Mouse (Mus musculus) hindbrain, embryonic 11.5 days (tissue): ENCODE results near the gene Tubb4b. TPM values are rescaled to one million over a fixed set of nuclear protein-coding genes. Genes with fewer than 3 reads are reported as not detected.
"Not testable (repeated sequence)": the region's sequence is repeated elsewhere in the genome, so short reads cannot be mapped to it uniquely, and the experiment has no call there.

ENCODE experiments used
- ATAC-seq: fragments of 200-750 bp; cut with Nextera tagmentation; 2 replicates; pipeline ENCODE4 v1.8.0; 2017; ENCODE audit warnings: mild to moderate bottlenecking, moderate TSS enrichment, moderate library complexity; ENCODE audit not compliant: low FRiP score
- DNase-seq: peaks from one replicate; pipeline ENCODE4 v3.0.0-alpha.2; 2015; ENCODE audit warnings: low spot score
- H3K27ac ChIP-seq: fragments of 300-500 bp; sonication (generic); 2 replicates; pipeline ENCODE4 v1.5.1; 2014; ENCODE audit warnings: mild to moderate bottlenecking, low read depth, low read length
- H3K27me3 ChIP-seq: fragments of 300-500 bp; sonication (generic); 2 replicates; pipeline ENCODE4 v1.6.1; 2014; ENCODE audit warnings: mild to moderate bottlenecking, low read length, moderate library complexity, mixed read lengths; ENCODE audit not compliant: control insufficient read depth, insufficient read depth
- H3K36me3 ChIP-seq: fragments of 300-500 bp; sonication (generic); 2 replicates; pipeline ENCODE4 v1.6.1; 2014; ENCODE audit warnings: mild to moderate bottlenecking, low read length, moderate library complexity, mixed read lengths; ENCODE audit not compliant: control insufficient read depth, insufficient read depth
- H3K4me1 ChIP-seq: fragments of 300-500 bp; sonication (generic); replicated peaks from 2 replicates; pipeline ENCODE4 v1.6.1; 2014; ENCODE audit warnings: low read length, mixed read lengths; ENCODE audit not compliant: control insufficient read depth, insufficient read depth
- H3K4me2 ChIP-seq: fragments of 300-500 bp; sonication (generic); replicated peaks from 2 replicates; pipeline ENCODE4 v1.6.1; 2014; ENCODE audit warnings: mild to moderate bottlenecking, low read depth, low read length
- H3K4me3 ChIP-seq: fragments of 300-500 bp; sonication (generic); 2 replicates; pipeline ENCODE4 v1.5.1; 2014; ENCODE audit warnings: low read depth, low read length
- H3K9ac ChIP-seq: fragments of 300-500 bp; sonication (generic); 2 replicates; pipeline ENCODE4 v1.6.1; 2014; ENCODE audit warnings: low read depth, low read length
- H3K9me3 ChIP-seq: fragments of 300-500 bp; sonication (generic); 2 replicates; pipeline ENCODE4 v1.6.1; 2016; ENCODE audit warnings: low read length; ENCODE audit not compliant: control insufficient read depth
- WGBS: fragments of 180-500 bp; shearing (Covaris S2); extraction: QIAGEN DNeasy Blood & Tissue Kit; methylation state at CpG from one replicate; pipeline ENCODE4 v1.1.7; 2014; 5-methylcytosine and 5-hydroxymethylcytosine counted together
- polyA plus RNA-seq: library from polyadenylated mRNA; unstranded; fragments of >200 nt; fragmentation: Nextera tagmentation; extraction: Ambion mirVana; gene quantifications from 2 replicates; pipeline ENCODE4 v1.2.1, GENCODE M21; 2014

Tubb4b gene
- polyA plus RNA-seq, 1 experiment from 2014 or later: 526 TPM

DNA sequence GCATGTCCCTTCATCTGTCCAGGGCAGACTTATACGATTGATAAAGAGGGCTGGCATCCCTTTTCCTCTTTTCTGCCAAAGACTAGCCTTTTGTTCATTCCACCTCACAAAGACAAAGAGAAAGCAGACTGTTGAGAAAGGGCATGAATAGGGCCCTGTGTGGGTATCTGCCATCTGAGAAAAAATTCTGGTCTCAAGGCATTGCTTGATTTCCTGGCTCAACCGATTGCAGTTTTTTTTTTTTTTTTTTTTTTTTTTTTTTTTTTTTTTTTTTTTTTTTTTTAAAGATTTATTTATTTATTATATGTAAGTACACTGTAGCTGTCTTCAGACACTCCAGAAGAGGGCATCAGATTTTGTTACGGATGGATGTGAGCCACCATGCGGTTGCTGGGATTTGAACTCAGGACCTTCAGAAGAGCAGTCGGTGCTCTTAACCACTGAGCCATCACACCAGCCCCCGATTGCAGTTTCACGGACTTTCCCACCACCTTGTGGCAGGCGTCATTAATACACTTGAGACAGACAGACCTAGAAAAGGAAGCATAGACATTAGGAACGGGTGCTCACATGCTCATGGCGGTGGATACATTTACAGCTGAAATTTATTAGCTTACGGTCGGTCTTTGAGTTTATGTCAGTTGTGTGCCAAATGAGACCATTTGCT, 32.1 kb upstream of the Tubb4b start:
- H3K27me3 ChIP-seq, H3K9ac ChIP-seq, H3K27ac ChIP-seq, H3K9me3 ChIP-seq, ATAC-seq, H3K36me3 ChIP-seq, H3K4me1 ChIP-seq: not testable (repeated sequence)
- peak overlapping the region; percentile 74; the same call in 1 of the 2 replicates for H3K4me2 ChIP-seq
- peak overlapping the region; percentile 69; the same call in 1 of the 2 replicates for H3K4me3 ChIP-seq
- DNase-seq: peak; percentile 34
- WGBS: 64% methylated on average over 10 of the region's 12 CpGs

DNA sequence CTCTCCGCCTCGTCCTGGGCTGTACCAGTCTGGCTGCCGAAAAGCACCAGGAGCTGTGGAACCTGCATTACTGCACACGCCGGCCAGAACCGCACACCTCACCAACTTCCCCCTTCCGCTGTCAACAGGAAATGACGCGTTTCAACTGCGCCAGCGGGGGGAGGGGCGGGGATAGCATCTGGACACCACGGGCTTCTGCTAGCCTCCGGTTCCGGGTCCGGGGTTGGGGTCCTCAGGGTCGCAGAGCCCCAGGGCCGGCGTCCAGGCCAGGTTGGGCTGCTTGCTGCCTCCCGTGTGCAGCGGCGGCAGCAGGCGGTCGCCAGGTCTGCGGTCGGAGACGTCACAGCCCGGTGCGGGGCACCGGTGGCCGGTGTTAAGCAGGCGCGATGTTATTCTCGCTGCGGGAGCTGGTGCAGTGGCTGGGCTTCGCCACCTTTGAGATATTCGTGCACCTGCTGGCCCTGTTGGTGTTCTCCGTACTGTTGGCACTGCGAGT, 30.8 kb upstream of the Tubb4b start, which contains the start of gene Tmem203:
Gene Tmem203 (plus strand): TSS at position 156 of the 496 bp plus-strand sequence.
- ATAC-seq (peak; percentile 91), DNase-seq (peak; percentile 98)
- Histone ChIP-seq H3K27me3 (no peaks in the 10 kb centered on the region), H3K4me1 (peaks cover 7% of the 10 kb centered on the region; the same call in 1 of the 2 replicates), H3K36me3 (0 out of 2 replicates have a peak, but pooled peaks cover 2% of the 10 kb centered on the region), H3K9ac (peak within 1 kb of the TSS; percentile 69), H3K4me2 (peak within 1 kb of the TSS; percentile 88), H3K4me3 (peak within 1 kb of the TSS; percentile 69), H3K9me3 (no peaks in the 10 kb centered on the region), H3K27ac (peak within 1 kb of the TSS; percentile 49; the same call in 1 of the 2 replicates)
- WGBS: under 1% methylated on average over 38 of the region's 39 CpGs

DNA sequence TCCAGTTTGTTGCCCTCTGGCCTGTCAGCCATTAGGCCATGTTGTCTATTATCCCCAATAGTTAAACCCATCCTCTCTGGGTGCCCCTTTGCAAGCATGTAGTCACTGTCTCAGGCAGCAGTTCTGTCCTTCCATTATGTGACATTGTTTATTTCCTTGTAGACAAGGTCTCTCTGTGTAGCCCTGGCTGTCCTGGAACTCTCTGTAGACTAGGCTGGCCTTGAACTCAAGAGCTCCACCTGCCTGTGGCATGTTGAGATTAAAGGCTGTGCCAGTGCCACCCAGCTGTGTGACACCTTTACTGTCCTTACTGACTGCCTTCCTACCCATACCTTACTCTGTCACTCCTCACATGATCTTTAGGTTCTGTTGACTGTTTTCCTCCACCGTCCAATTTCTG, 27.8 kb upstream of the Tubb4b start:
- Histone ChIP-seq H3K27ac (no peak overlapping the region), H3K36me3 (0 out of 2 replicates have a peak, but pooled peaks cover 2% of the 10 kb centered on the region), H3K9me3 (no peaks in the 10 kb centered on the region), H3K4me1 (peaks cover 7% of the 10 kb centered on the region; the same call in 1 of the 2 replicates), H3K4me2 (no peak overlapping the region), H3K27me3 (no peaks in the 10 kb centered on the region), H3K9ac (no peak overlapping the region), H3K4me3 (no peak overlapping the region)
- DNase-seq (peak; percentile 19), ATAC-seq (no peak)
- 88% methylated on average over 1 of the region's 1 CpGs for WGBS

DNA sequence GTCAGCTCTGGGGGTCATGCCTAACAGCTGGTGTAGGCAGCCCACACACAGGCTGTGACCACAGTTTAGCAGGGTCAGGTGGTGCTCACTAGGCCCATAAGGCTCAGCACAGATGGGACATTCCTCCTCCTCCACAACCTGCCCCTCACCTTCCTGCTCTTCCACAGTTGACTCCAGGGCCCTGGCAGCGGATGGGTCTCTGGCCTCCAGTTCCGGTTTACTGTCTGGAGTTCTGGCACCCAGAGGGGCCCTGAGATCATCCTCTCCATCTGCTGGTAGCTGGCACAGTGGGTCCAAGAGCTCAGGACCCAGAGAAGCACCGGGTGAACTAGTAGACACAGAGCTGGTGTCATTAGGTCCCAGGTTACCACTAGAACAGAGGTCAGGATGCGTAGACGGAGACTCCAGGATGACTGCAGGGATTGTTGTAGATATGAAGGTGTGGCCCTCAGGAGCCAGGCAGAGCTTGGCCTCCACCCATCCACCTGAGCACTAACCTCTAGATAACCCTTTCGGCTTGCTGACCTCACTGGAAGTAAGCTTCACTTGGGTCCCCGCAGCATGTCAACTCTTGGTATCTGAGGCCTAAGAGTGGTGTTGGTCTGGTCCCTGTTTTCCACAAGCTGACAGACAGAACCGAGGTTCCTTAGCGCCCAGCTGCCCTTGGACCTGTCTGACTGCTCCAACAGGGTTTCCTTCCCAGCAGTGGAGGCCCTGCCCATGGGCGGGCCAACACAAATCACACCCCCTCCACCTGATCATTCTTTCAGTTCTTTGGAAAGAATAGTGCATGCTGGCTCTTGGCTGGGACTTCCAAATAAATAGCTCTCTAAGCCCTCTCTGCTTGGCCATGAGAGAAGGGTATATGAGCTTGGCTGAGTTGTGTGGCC, 21.9 kb upstream of the Tubb4b start, which contains the start of gene AL732309.1:
Gene AL732309.1 (minus strand): TSS at position 681 of the 890 bp plus-strand sequence.
- Histone ChIP-seq H3K4me3 (no peak within 1 kb of the TSS), H3K9ac (no peak within 1 kb of the TSS), H3K4me2 (no peak within 1 kb of the TSS), H3K4me1 (peaks cover 4% of the 10 kb centered on the region; the same call in 1 of the 2 replicates), H3K9me3 (no peaks in the 10 kb centered on the region), H3K27ac (no peak within 1 kb of the TSS), H3K27me3 (no peaks in the 10 kb centered on the region; the same call in 1 of the 2 replicates), H3K36me3 (0 out of 2 replicates have a peak, but pooled peaks cover under 1% of the 10 kb centered on the region)
- ATAC-seq: no peak
- no peak for DNase-seq
- WGBS: 88% methylated on average over 10 of the region's 10 CpGs

- H3K27ac ChIP-seq: no peak overlapping the region
- ATAC-seq: no peak
- H3K9me3 ChIP-seq: no peaks in the 10 kb centered on the region
- H3K4me3 ChIP-seq: no peak overlapping the region
- H3K4me2 ChIP-seq: no peak overlapping the region
- H3K9ac ChIP-seq: no peak overlapping the region
- DNase-seq: no peak
- peaks cover 2% of the 10 kb centered on the region; the same call in 1 of the 2 replicates for H3K27me3 ChIP-seq
- WGBS: 92% methylated on average over 4 of the region's 4 CpGs
- H3K36me3 ChIP-seq: no peaks in the 10 kb centered on the region
- peaks cover 4% of the 10 kb centered on the region; the same call in 1 of the 2 replicates for H3K4me1 ChIP-seq
These were observed 19.6 kb upstream of the Tubb4b start for GRCm38 (mm10) chr2:25244144-25244543.

DNA sequence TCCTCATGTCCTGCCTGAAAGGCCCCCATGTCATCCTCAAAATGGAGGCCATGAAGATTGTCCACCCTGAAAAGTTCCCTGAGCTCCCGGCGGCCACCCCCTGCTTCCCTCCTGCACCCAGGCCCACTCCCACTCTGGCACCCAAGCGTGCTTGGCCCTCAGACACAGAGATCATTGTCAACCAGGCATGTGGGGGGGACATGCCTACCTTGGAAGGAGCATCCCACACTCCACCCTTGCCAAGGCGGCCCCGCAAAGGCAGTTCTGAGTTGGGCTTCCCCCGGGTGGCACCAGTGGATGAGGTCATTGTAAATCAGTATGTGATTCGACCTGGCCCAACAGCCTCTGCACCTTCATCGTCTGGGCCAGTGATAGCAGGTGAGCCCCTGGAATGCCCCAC, 18.8 kb upstream of the Tubb4b start:
- Histone ChIP-seq H3K4me2 (peak overlapping the region; percentile 95; the same call in 1 of the 2 replicates), H3K9ac (peak overlapping the region; percentile 71; the same call in 1 of the 2 replicates)

GRCm38 (mm10) chr2:25242101-25242506, 17.6 kb upstream of the Tubb4b start, which contains the start of the genes Rnf208 and Cysrt1:
Rnf208 (plus strand) TSS chr2:25242255.
Cysrt1 (minus strand) TSS chr2:25242452.
- peak; percentile 61 for DNase-seq
- H3K27ac ChIP-seq: peak within 1 kb of the TSS; percentile 42; the same call in 1 of the 2 replicates

More for the DNA sequence above, 18.8 kb upstream of the Tubb4b start:
- no peak for DNase-seq
- Histone ChIP-seq H3K27me3 (peaks cover 2% of the 10 kb centered on the region; the same call in 1 of the 2 replicates), H3K4me3 (no peak overlapping the region; the same call in 1 of the 2 replicates), H3K27ac (no peak overlapping the region), H3K9me3 (no peaks in the 10 kb centered on the region), H3K36me3 (no peaks in the 10 kb centered on the region), H3K4me1 (peaks cover 4% of the 10 kb centered on the region; the same call in 1 of the 2 replicates)
- WGBS: 81% methylated on average over 8 of the region's 8 CpGs
- no peak for ATAC-seq

DNA sequence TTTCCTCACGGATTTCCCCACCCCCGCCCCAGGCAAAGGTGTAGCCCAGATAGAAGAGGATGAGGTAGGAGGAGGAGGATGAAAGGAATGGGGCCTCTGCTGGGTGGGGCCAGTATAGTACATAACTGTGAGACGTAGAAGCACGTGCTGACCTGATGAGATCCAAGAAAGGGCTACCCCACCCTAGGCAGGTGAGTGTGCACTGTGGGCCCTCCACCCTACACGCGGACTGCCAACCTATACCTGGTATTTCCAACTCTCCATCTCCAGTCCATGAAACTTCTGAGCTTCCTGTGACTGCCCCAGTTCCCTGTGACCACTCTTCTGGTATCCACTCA, 16.9 kb upstream of the Tubb4b start:
- Histone ChIP-seq H3K36me3 (no peaks in the 10 kb centered on the region), H3K4me1 (peaks cover 4% of the 10 kb centered on the region; the same call in 1 of the 2 replicates), H3K4me3 (peak overlapping the region; percentile 57), H3K4me2 (peak overlapping the region; percentile 95), H3K9me3 (no peaks in the 10 kb centered on the region), H3K27ac (no peak overlapping the region), H3K9ac (peak overlapping the region; percentile 71), H3K27me3 (peaks cover 2% of the 10 kb centered on the region; the same call in 1 of the 2 replicates)
- DNase-seq: peak; percentile 28
- peak; percentile 46; the same call in 1 of the 2 replicates for ATAC-seq
- 13% methylated on average over 6 of the region's 6 CpGs for WGBS

More at GRCm38 (mm10) chr2:25242101-25242506, 17.6 kb upstream of the Tubb4b start, which contains the start of the genes Rnf208 and Cysrt1:
- Histone ChIP-seq H3K27me3 (peaks cover 2% of the 10 kb centered on the region; the same call in 1 of the 2 replicates), H3K9me3 (no peaks in the 10 kb centered on the region), H3K4me2 (peak within 1 kb of the TSS; percentile 95), H3K4me3 (peak within 1 kb of the TSS; percentile 57), H3K36me3 (no peaks in the 10 kb centered on the region), H3K4me1 (peaks cover 4% of the 10 kb centered on the region; the same call in 1 of the 2 replicates), H3K9ac (peak within 1 kb of the TSS; percentile 71)
- 0% methylated on average over 27 of the region's 59 CpGs for WGBS
- ATAC-seq: peak; percentile 38
